Mouse (Mus musculus): ENCODE measurements at regions not wholly inside any gene's neighbourhood (a gene's known extent, or its start where the extent isn't known, plus 50 kb on each side); places are given as distances from the start of the nearest gene placed in this dataset.
A peak's percentile ranks its signal among the peaks of the same experiment; 100 is the strongest.

- Histone ChIP-seq H3K4me3 (ENCODE audit: insufficient read depth, low read length) (no peak overlapping the region), H3K27ac (ENCODE audit: insufficient read depth, low read length) (no peak overlapping the region), H3K4me1 (ENCODE audit: control insufficient read depth, insufficient read depth, low read length) (no peaks in the 10 kb centered on the region)
- no peak for TF ChIP-seq CTCF (IDR thresholded peaks at IDR 0.05; ENCODE audit: extremely low read depth, insufficient read depth, low read length)
- no peak for TF ChIP-seq POLR2A (IDR thresholded peaks at IDR 0.05; ENCODE audit: extremely low read depth, insufficient read depth, low read length)
Observed at GRCm38 (mm10) chr9:61015374-61015890, 221.1 kb downstream of the Uaca start.

GRCm38 (mm10) chr9:61016673-61017072 is 222.3 kb downstream of the Uaca start:
- TF ChIP-seq POLR2A (IDR thresholded peaks at IDR 0.05; ENCODE audit: extremely low read depth, insufficient read depth, low read length): no peak
- no peak for TF ChIP-seq CTCF (IDR thresholded peaks at IDR 0.05; ENCODE audit: extremely low read depth, insufficient read depth, low read length)
- Histone ChIP-seq H3K4me3 (ENCODE audit: insufficient read depth, low read length) (no peak overlapping the region), H3K4me1 (ENCODE audit: control insufficient read depth, insufficient read depth, low read length) (no peaks in the 10 kb centered on the region), H3K27ac (ENCODE audit: insufficient read depth, low read length) (no peak overlapping the region)

- H3K4me1 ChIP-seq (ENCODE audit: control insufficient read depth, insufficient read depth, low read length): no peaks in the 10 kb centered on the region
Observed at GRCm38 (mm10) chr9:61019938-61020337, 225.6 kb downstream of the Uaca start.

GRCm38 (mm10) chr9:61021810-61022209 is 227.5 kb downstream of the Uaca start:
- Histone ChIP-seq H3K4me1 (ENCODE audit: control insufficient read depth, insufficient read depth, low read length) (no peaks in the 10 kb centered on the region), H3K4me3 (ENCODE audit: insufficient read depth, low read length) (no peak overlapping the region), H3K27ac (ENCODE audit: insufficient read depth, low read length) (no peak overlapping the region)
- no peak for TF ChIP-seq POLR2A (IDR thresholded peaks at IDR 0.05; ENCODE audit: extremely low read depth, insufficient read depth, low read length)

More at GRCm38 (mm10) chr9:61019938-61020337, 225.6 kb downstream of the Uaca start:
- TF ChIP-seq POLR2A (IDR thresholded peaks at IDR 0.05; ENCODE audit: extremely low read depth, insufficient read depth, low read length) (no peak), CTCF (IDR thresholded peaks at IDR 0.05; ENCODE audit: extremely low read depth, insufficient read depth, low read length) (peak; percentile 45)
- Histone ChIP-seq H3K27ac (ENCODE audit: insufficient read depth, low read length) (no peak overlapping the region), H3K4me3 (ENCODE audit: insufficient read depth, low read length) (no peak overlapping the region)

- Histone ChIP-seq H3K4me1 (ENCODE audit: control insufficient read depth, insufficient read depth, low read length) (no peaks in the 10 kb centered on the region), H3K4me3 (ENCODE audit: insufficient read depth, low read length) (no peak overlapping the region), H3K27ac (ENCODE audit: insufficient read depth, low read length) (no peak overlapping the region)
- TF ChIP-seq POLR2A (IDR thresholded peaks at IDR 0.05; ENCODE audit: extremely low read depth, insufficient read depth, low read length): no peak
- no peak for TF ChIP-seq CTCF (IDR thresholded peaks at IDR 0.05; ENCODE audit: extremely low read depth, insufficient read depth, low read length)
Observed at GRCm38 (mm10) chr9:61022371-61023026, 228.2 kb downstream of the Uaca start.

- Histone ChIP-seq H3K4me3 (ENCODE audit: insufficient read depth, low read length) (no peak overlapping the region), H3K4me1 (ENCODE audit: control insufficient read depth, insufficient read depth, low read length) (no peaks in the 10 kb centered on the region), H3K27ac (ENCODE audit: insufficient read depth, low read length) (no peak overlapping the region)
- TF ChIP-seq CTCF (IDR thresholded peaks at IDR 0.05; ENCODE audit: extremely low read depth, insufficient read depth, low read length) (no peak), POLR2A (IDR thresholded peaks at IDR 0.05; ENCODE audit: extremely low read depth, insufficient read depth, low read length) (no peak)
Observed at GRCm38 (mm10) chr9:61025341-61025740, 231.0 kb downstream of the Uaca start.

- Histone ChIP-seq H3K27ac (ENCODE audit: insufficient read depth, low read length) (no peak overlapping the region), H3K4me1 (ENCODE audit: control insufficient read depth, insufficient read depth, low read length) (no peaks in the 10 kb centered on the region), H3K4me3 (ENCODE audit: insufficient read depth, low read length) (no peak overlapping the region)
- TF ChIP-seq POLR2A (IDR thresholded peaks at IDR 0.05; ENCODE audit: extremely low read depth, insufficient read depth, low read length) (no peak), CTCF (IDR thresholded peaks at IDR 0.05; ENCODE audit: extremely low read depth, insufficient read depth, low read length) (no peak)
Observed at GRCm38 (mm10) chr9:61028775-61029401, 234.5 kb downstream of the Uaca start.

- no peak for TF ChIP-seq POLR2A (IDR thresholded peaks at IDR 0.05; ENCODE audit: extremely low read depth, insufficient read depth, low read length)
- no peak for TF ChIP-seq CTCF (IDR thresholded peaks at IDR 0.05; ENCODE audit: extremely low read depth, insufficient read depth, low read length)
- H3K4me1 ChIP-seq (ENCODE audit: control insufficient read depth, insufficient read depth, low read length): no peaks in the 10 kb centered on the region
- no peak overlapping the region for H3K4me3 ChIP-seq (ENCODE audit: insufficient read depth, low read length)
- H3K27ac ChIP-seq (ENCODE audit: insufficient read depth, low read length): no peak overlapping the region
Observed at GRCm38 (mm10) chr9:61031699-61032447, 237.5 kb downstream of the Uaca start.

- Histone ChIP-seq H3K27ac (ENCODE audit: insufficient read depth, low read length) (no peak overlapping the region), H3K4me3 (ENCODE audit: insufficient read depth, low read length) (no peak overlapping the region), H3K4me1 (ENCODE audit: control insufficient read depth, insufficient read depth, low read length) (no peaks in the 10 kb centered on the region)
- TF ChIP-seq POLR2A (IDR thresholded peaks at IDR 0.05; ENCODE audit: extremely low read depth, insufficient read depth, low read length) (no peak), CTCF (IDR thresholded peaks at IDR 0.05; ENCODE audit: extremely low read depth, insufficient read depth, low read length) (no peak)
Observed at GRCm38 (mm10) chr9:61032448-61033433, 238.4 kb downstream of the Uaca start.
